Mouse (Mus musculus) neural tube, embryonic 15.5 days (tissue): ENCODE data around the gene Tmem171. TPM values are rescaled to one million over a fixed set of nuclear protein-coding genes. Genes with fewer than 3 reads are reported as not detected.

Source experiments
- polyA plus RNA-seq: library from polyadenylated mRNA; unstranded; fragments of >200 nt; fragmentation: Nextera tagmentation; extraction: Ambion mirVana; gene quantifications from 2 replicates; pipeline ENCODE4 v1.2.1, GENCODE M21; 2015

Tmem171 gene
- polyA plus RNA-seq, 1 experiment from 2014 or later = not detected

Other genes with a start within 250 kb of the Tmem171 start
- 0.74 and 1.0 TPM in 2 replicates for gene Gm10320, start 202.8 kb downstream of the Tmem171 start, polyA plus RNA-seq
- not detected in 2 replicates for gene Tmem174, start 57.4 kb downstream of the Tmem171 start, polyA plus RNA-seq
- gene Fcho2, start 120.6 kb upstream of the Tmem171 start, polyA plus RNA-seq = 22.1 and 25.1 TPM in 2 replicates
- 41.1 and 46.6 TPM in 2 replicates for gene Tnpo1, start 231.6 kb upstream of the Tmem171 start, polyA plus RNA-seq